Mouse (Mus musculus) lung, embryonic 14.5 days (tissue): ENCODE results near the gene Rps7. TPM values are rescaled to one million over a fixed set of nuclear protein-coding genes. Genes with fewer than 3 reads are reported as not detected.

ENCODE experiments used
- ATAC-seq: fragments of 200-750 bp; cut with Nextera tagmentation; 2 replicates; pipeline ENCODE4 v1.8.0; 2017; ENCODE audit warnings: mild to moderate bottlenecking, moderate TSS enrichment, moderate library complexity; ENCODE audit not compliant: insufficient read depth
- DNase-seq: peaks from one replicate; pipeline ENCODE4 v3.0.0-alpha.2; 2015
- H3K27ac ChIP-seq: fragments of 300-500 bp; sonication (generic); 2 replicates; pipeline ENCODE4 v1.5.1; 2014; ENCODE audit warnings: low read depth, mild to moderate bottlenecking, moderate library complexity
- H3K27me3 ChIP-seq: fragments of 300-500 bp; sonication (generic); 2 replicates; pipeline ENCODE4 v1.6.1; 2014; ENCODE audit warnings: low read length, control low read depth; ENCODE audit not compliant: insufficient read depth
- H3K36me3 ChIP-seq: fragments of 300-500 bp; sonication (generic); 2 replicates; pipeline ENCODE4 v1.6.1; 2014; ENCODE audit warnings: control low read depth; ENCODE audit not compliant: insufficient read depth
- H3K4me1 ChIP-seq: fragments of 300-500 bp; sonication (generic); 2 replicates; pipeline ENCODE4 v1.6.1; 2014; ENCODE audit warnings: antibody characterized with exemption, control low read depth; ENCODE audit not compliant: insufficient read depth
- H3K4me2 ChIP-seq: fragments of 300-500 bp; sonication (generic); 2 replicates; pipeline ENCODE4 v1.6.1; 2014; ENCODE audit warnings: mild to moderate bottlenecking
- H3K4me3 ChIP-seq: fragments of 300-500 bp; sonication (generic); 2 replicates; pipeline ENCODE4 v1.5.1; 2014; ENCODE audit warnings: low read depth, low read length
- H3K9ac ChIP-seq: fragments of 300-500 bp; sonication (generic); 2 replicates; pipeline ENCODE4 v1.6.1; 2014
- H3K9me3 ChIP-seq: fragments of 300-500 bp; sonication (generic); 2 replicates; pipeline ENCODE4 v1.6.1; 2016; ENCODE audit warnings: low read depth, low read length, control low read depth
- CTCF ChIP-seq: IDR thresholded peaks from 2 replicates; pipeline ENCODE4 v1.5.1; 2016; ENCODE audit warnings: antibody characterized with exemption, low read depth
- WGBS: fragments of 180-500 bp; shearing (Covaris S2); extraction: QIAGEN DNeasy Blood & Tissue Kit; methylation state at CpG from one replicate; pipeline ENCODE4 v1.1.7; 2014; 5-methylcytosine and 5-hydroxymethylcytosine counted together
- polyA plus RNA-seq: library from polyadenylated mRNA; unstranded; fragments of >200 nt; fragmentation: Nextera tagmentation; extraction: Ambion mirVana; gene quantifications from 2 replicates; pipeline ENCODE4 v1.2.1, GENCODE M21; 2014

Rps7 gene
- 950 and 1,052 TPM in 2 replicates for polyA plus RNA-seq

DNA sequence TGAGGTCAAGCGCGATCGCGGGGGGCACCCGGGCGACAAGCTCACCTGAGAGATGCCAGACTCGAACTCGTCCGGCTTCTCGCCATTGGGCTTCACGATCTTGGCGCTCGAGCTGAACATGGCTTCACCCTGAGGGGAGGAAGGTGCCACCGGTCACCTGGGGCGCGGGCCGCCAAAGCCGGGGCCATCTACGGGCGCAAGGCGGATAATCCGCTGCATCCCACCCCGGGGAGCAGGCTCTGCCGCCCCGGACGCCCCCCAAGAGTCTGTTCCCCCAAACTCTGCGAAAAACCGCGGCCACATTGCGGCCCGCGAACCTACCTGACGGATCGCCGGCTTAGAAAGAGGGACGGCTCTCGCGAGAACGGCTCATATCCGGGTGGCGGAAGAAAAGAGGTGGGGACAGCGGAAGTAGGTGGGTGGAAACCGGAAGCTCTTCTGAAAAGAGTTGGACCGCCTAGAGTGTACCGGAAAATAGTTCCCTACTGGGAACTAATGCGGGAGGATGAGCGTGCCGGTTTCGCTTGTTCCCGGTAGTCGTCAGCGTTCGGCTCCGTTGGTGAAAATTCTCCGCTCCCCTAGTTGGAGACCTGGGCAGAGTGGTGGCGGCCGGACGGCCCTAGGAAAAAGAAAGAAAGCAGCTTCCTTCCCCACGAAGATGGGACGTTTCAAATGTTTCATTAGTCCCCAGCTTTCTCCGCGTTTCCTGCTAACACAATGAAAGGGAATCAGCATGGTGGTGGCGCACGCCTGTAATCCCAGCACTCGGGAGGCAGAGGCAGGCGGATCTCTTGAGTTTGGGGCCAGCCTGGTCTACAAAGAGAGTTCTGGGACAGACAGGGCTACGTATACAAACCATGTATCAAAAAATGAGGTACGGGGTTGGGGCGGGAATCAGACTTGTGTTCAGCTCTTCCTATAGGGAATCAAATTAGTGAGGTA lies at the start of gene Rps7:
Gene Rps7, minus strand, starts transcription at position 419 of the 942 bp plus-strand sequence.
- Histone ChIP-seq H3K4me1 (peaks cover 2% of the 10 kb centered on the region; the same call in 1 of the 2 replicates), H3K4me2 (peak within 1 kb of the TSS; percentile 90), H3K27ac (peak within 1 kb of the TSS; percentile 90), H3K9ac (peak within 1 kb of the TSS; percentile 99), H3K4me3 (peak within 1 kb of the TSS; percentile 86), H3K9me3 (no peaks in the 10 kb centered on the region), H3K36me3 (peaks cover 41% of the 10 kb centered on the region), H3K27me3 (no peaks in the 10 kb centered on the region)
- no peak for TF ChIP-seq CTCF
- peak; percentile 97 for ATAC-seq
- DNase-seq: peak; percentile 97
- 4% methylated on average over 68 of the region's 69 CpGs for WGBS

- Histone ChIP-seq H3K27ac (no peak overlapping the region), H3K27me3 (no peaks in the 10 kb centered on the region), H3K4me2 (no peak overlapping the region), H3K9ac (no peak overlapping the region), H3K36me3 (peaks cover 21% of the 10 kb centered on the region), H3K4me1 (no peaks in the 10 kb centered on the region), H3K4me3 (no peak overlapping the region), H3K9me3 (no peaks in the 10 kb centered on the region)
- WGBS: 87% methylated on average over 1 of the region's 1 CpGs
- no peak for DNase-seq
- TF ChIP-seq CTCF: no peak
- ATAC-seq: no peak
These were observed 48.9 kb upstream of the Rps7 start for GRCm38 (mm10) chr12:28684674-28685073.

GRCm38 (mm10) chr12:28675925-28676209 lies 40.1 kb upstream of the Rps7 start:
- Histone ChIP-seq H3K9me3 (no peaks in the 10 kb centered on the region), H3K4me2 (peak overlapping the region; percentile 74), H3K9ac (peak overlapping the region; percentile 62), H3K4me1 (peaks cover 9% of the 10 kb centered on the region), H3K27ac (peak overlapping the region; percentile 95), H3K36me3 (peaks cover 9% of the 10 kb centered on the region), H3K27me3 (no peaks in the 10 kb centered on the region), H3K4me3 (peak overlapping the region; percentile 53)
- DNase-seq (no peak), ATAC-seq (0 out of 2 replicates have a peak, but pooled peaks have one; percentile 3)
- WGBS: 51% methylated on average over 5 of the region's 5 CpGs
- no peak for TF ChIP-seq CTCF

DNA sequence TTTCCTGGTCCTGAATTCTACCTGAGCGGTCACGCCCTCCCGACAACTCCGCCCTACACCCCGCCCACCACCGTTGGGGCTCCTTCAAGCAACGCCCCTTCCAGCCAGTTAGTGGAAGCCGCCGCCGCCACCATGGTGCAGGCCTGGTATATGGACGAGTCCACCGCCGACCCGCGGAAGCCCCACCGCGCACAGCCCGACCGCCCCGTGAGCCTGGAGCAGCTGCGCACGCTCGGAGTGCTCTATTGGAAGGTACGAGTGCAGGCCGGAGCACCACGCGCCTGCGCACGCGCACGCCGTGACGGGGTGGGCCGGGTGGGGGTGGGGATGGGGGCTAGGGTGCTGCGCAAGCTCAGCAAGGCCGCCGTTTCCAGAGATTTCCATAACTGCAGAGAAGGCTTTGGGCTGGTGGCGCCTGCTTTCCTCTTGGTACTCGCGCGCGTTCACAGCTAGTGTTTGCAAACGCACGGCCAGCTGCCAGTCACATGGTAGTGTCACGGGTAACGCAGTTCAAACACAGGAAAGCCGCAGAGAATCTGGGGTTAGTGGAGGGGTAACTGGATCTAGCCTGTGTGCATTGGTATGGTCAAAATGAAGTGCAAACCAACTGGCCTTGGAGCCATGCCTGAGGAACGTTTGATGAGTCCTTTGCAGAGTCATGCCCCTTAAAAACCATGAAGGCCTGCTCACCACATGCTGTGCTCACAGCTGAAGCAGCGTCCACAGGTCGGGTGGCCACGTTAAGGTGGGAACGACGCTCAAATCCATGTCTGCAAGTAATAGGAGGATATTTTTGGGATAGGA lies 39.6 kb upstream of the Rps7 start, which contains the start of gene Adi1:
Gene Adi1, plus strand, starts transcription at position 111 of the 804 bp plus-strand sequence.
- ATAC-seq: peak; percentile 96
- Histone ChIP-seq H3K4me2 (peak within 1 kb of the TSS; percentile 74), H3K27me3 (no peaks in the 10 kb centered on the region), H3K9me3 (no peaks in the 10 kb centered on the region), H3K27ac (peak within 1 kb of the TSS; percentile 95), H3K36me3 (peaks cover 4% of the 10 kb centered on the region; the same call in 1 of the 2 replicates), H3K4me3 (peak within 1 kb of the TSS; percentile 53), H3K9ac (peak within 1 kb of the TSS; percentile 62), H3K4me1 (peaks cover 9% of the 10 kb centered on the region)
- no peak for TF ChIP-seq CTCF
- peak; percentile 91 for DNase-seq
- 2% methylated on average over 53 of the region's 53 CpGs for WGBS

DNA sequence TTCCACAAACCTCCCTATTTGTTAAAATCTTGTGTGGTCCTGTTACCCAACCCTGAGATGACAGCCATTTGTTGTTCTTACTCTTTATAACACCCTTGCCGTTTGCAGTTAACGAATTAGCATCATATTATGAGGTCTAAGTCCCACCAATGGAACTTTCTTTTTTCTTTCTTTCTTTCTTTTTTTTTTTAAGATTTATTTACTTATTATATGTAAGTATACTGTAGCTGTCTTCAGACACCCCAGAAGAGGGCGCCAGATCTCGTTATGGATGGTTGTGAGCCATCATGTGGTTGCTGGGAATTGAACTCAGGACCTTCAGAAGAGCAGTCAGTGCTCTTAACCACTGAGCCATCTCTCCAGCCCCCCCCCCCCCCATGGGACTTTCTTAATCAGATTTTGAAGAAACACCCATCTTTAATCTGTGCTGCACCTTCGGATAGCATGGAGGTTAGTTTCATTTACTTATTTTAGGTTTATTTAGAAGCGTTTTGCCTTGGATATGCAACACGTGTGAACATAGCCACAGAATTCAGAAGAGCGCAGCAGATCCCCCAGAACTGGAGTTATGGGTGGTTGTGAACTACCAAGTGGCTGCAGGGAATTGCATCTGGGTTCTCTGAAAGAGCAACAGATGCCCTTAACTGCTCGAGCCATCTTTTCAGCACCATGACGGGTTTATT lies 38.4 kb upstream of the Rps7 start:
- no peaks in the 10 kb centered on the region for H3K9me3 ChIP-seq
- H3K9ac ChIP-seq: no peak overlapping the region
- TF ChIP-seq CTCF: no peak
- 81% methylated on average over 10 of the region's 10 CpGs for WGBS
- H3K4me1 ChIP-seq: peaks cover 9% of the 10 kb centered on the region
- H3K36me3 ChIP-seq: peaks cover 4% of the 10 kb centered on the region; the same call in 1 of the 2 replicates
- H3K27me3 ChIP-seq: no peaks in the 10 kb centered on the region
- ATAC-seq (no peak), DNase-seq (no peak)
- H3K27ac ChIP-seq: 0 out of 2 replicates have a peak overlapping the region, but pooled peaks have one; percentile 95
- H3K4me3 ChIP-seq: peak overlapping the region; percentile 53
- peak overlapping the region; percentile 74 for H3K4me2 ChIP-seq

DNA sequence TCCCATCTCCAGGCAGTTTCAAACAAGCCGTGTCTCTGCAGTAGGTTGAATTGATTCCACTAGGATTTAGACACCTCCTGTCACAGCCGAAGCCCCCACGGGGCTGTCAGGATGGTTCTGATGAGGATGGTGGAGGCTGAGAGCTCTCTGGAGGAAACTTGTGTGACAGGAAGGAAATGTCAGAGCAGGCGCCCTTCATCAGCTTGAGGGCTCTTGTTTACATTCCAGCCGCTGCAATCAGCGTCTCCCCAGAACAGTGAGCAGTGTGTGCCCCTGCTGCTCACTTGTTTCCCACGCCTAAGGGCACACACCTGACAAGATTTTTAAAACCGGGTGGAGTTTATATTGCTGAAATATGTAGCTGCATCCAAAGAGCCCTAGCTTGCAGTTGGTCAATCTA lies 31.5 kb upstream of the Rps7 start:
- ATAC-seq: peak; percentile 67; the same call in 1 of the 2 replicates
- Histone ChIP-seq H3K4me3 (no peak overlapping the region), H3K4me1 (peaks cover 9% of the 10 kb centered on the region; the same call in 1 of the 2 replicates), H3K4me2 (no peak overlapping the region; the same call in 1 of the 2 replicates), H3K27ac (no peak overlapping the region), H3K27me3 (no peaks in the 10 kb centered on the region), H3K9ac (no peak overlapping the region; the same call in 1 of the 2 replicates), H3K9me3 (no peaks in the 10 kb centered on the region), H3K36me3 (no peaks in the 10 kb centered on the region)
- peak; percentile 65 for DNase-seq
- TF ChIP-seq CTCF: no peak
- 5% methylated on average over 8 of the region's 8 CpGs for WGBS
